Comparison of ENCODE assay signal across 9 mouse cellular contexts in the genomic region with DNA sequence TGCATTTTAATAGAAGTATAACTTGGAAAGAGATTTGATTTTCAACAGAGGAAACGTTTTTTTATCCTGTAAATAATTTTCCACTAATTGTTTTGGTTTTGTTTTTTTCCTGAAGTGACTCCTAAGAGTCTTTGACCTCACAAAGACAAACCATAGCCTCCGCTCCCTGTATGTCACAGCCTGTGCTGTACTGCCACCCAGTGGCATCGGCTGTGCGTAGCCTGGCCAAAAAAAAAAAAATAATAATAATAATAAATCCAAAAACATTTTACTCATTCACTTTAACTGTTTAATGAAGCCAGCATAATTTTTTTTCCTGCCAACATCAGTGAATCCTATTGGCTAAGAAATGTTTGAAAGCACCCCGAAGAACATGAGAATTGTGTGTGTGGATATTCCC.
A peak's percentile ranks its signal among the peaks of the same experiment; 100 is the strongest.
DNase-seq lines count a peak whose midpoint lies in the region; TF ChIP-seq lines count a peak whose summit lies in the region.
"Had no signal": no experiment of that assay in that cellular context is flagged by ENCODE, and none has a peak within 500 bp of the region (broad histone marks: within the 10 kb centered on the region; RNA-seq: fewer than 3 reads in every experiment).

No protein-coding gene starts in this region.

- WGBS in bone marrow, adult 2 months = 48% methylated on average over 5 of the region's 5 CpGs

- no peaks in the 10 kb centered on the region for H3K4me1 ChIP-seq in bone marrow, adult 2 months (ENCODE audit: control insufficient read depth, insufficient read depth, low read length)
- H3K4me1 ChIP-seq: lung, embryonic 15.5 days had no signal

- intact Hi-C loops in left cerebral cortex, adult 2 months (cut with DNase I) = loop anchor here (5.0 kb wide), 3 partner anchors 142 to 527 kb away; no protein-coding TSS in a partner anchor
- intact Hi-C loops in left cerebral cortex, postnatal 14 days (cut with DNase I) = loop anchor here (5.0 kb wide), 1 partner anchor 142 kb away; no protein-coding TSS in a partner anchor

- H3K4me3 ChIP-seq in left cerebral cortex, adult 2 months = no peak overlapping the region
- H3K4me3 ChIP-seq in bone marrow, adult 2 months (replicated peaks; ENCODE audit: control insufficient read depth, low read depth, low read length) = no peak overlapping the region
- H3K4me3 ChIP-seq: lung, embryonic 15.5 days had no signal

- TF ChIP-seq POLR2A in bone marrow, adult 2 months (IDR thresholded peaks at IDR 0.05; ENCODE audit: borderline replicate concordance, control insufficient read depth, low read depth, low read length) = no peak

- no peak overlapping the region for H3K27ac ChIP-seq in left cerebral cortex, adult 2 months
- H3K27ac ChIP-seq in bone marrow, adult 2 months (ENCODE audit: control insufficient read depth, insufficient read depth, low read depth, low read length, poor library complexity) = no peak overlapping the region
- H3K27ac ChIP-seq: lung, embryonic 15.5 days had no signal

- peak; percentile 8 for DNase-seq in cerebellum, adult 11 months
- DNase-seq in cerebellum, adult 9-10 months = no peak
- DNase-seq in left cerebral cortex, adult 2 months (ENCODE audit: extremely low spot score in 1 of 2, low spot score in 2 of 2) = no peak
- no peak for DNase-seq in left cerebral cortex, postnatal 14 days (ENCODE audit: low spot score in 2 of 2)
- DNase-seq in kidney, postnatal 4 days = peak; percentile 39 to 51
- DNase-seq in thymus, adult 18-20 months = no peak
- DNase-seq in urinary bladder, adult 2 months (ENCODE audit: low spot score) = no peak

- peak; percentile 81 for TF ChIP-seq CTCF in left cerebral cortex, adult 2 months (IDR thresholded peaks at IDR 0.05)
- peak; percentile 54 for TF ChIP-seq CTCF in bone marrow, adult 2 months (IDR thresholded peaks at IDR 0.05; ENCODE audit: control insufficient read depth, insufficient read depth, low read length)

Comparison
In these comparisons a context has a peak if more than half of its experiments do, and no peak if none do; other contexts are left out.
1. DNase-seq: peak in cerebellum, adult 11 months (single experiment) and kidney, postnatal 4 days (2 of 2); none in cerebellum, adult 9-10 months (single experiment), left cerebral cortex, adult 2 months (0 of 2), left cerebral cortex, postnatal 14 days (0 of 2), thymus, adult 18-20 months (0 of 2) and urinary bladder, adult 2 months (single experiment).